ENCODE assay signal across 8 mouse cellular contexts in the genomic region with DNA sequence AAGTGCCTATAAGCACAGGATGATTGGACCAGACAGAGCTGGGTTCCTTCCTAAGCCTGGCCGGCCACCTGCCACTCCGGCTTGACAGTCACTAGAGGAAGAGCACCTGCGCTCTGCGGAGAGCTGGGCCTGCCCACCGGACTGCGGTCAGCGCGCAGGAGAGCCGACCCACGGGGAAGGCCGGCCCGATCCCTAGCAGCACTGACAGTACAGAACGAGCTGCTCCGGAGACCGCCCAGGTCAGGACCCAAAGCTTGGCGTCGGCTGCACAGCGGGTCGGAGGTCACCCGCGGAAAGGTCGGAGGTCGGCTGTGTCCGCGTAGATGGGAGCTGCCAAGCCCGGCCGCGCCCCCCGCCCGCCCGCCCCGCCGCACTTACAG. TPM values are rescaled to one million over a fixed set of nuclear protein-coding genes. Genes with fewer than 3 reads are reported as not detected.
A peak's percentile ranks its signal among the peaks of the same experiment; 100 is the strongest.
DNase-seq lines count a peak whose midpoint lies in the region; ATAC-seq and TF ChIP-seq lines count a peak whose summit lies in the region.

No protein-coding gene starts in this region.

- peak overlapping the region; percentile 87 for H3K9ac ChIP-seq in forebrain, embryonic 13.5 days
- peak overlapping the region; percentile 68 for H3K9ac ChIP-seq in hindbrain, embryonic 15.5 days
- H3K9ac ChIP-seq in liver, embryonic 11.5 days (ENCODE audit: low read depth, low read length), result peak overlapping the region; percentile 78
- H3K9ac ChIP-seq in midbrain, embryonic 15.5 days, result peak overlapping the region; percentile 72
- peak overlapping the region; percentile 84 for H3K9ac ChIP-seq in stomach, postnatal 0 days (ENCODE audit: low read length)

- peak; percentile 44 for DNase-seq in layer of hippocampus, adult 11-12 months (ENCODE audit: low spot score)
- no peak for DNase-seq in layer of hippocampus, adult 8-10 months (ENCODE audit: low spot score in 2 of 2)
- DNase-seq in cerebellum, adult 11 months, result peak; percentile 48
- no peak for DNase-seq in liver, embryonic 11.5 days (ENCODE audit: low spot score)
- peak; percentile 54 for DNase-seq in stomach, postnatal 0 days (ENCODE audit: low spot score)

- H3K4me3 ChIP-seq in forebrain, embryonic 13.5 days, result peak overlapping the region; percentile 92
- peak overlapping the region; percentile 70 for H3K4me3 ChIP-seq in hindbrain, embryonic 15.5 days
- peak overlapping the region; percentile 88 for H3K4me3 ChIP-seq in liver, embryonic 11.5 days (ENCODE audit: low read depth, low read length)
- peak overlapping the region; percentile 79 for H3K4me3 ChIP-seq in midbrain, embryonic 15.5 days
- H3K4me3 ChIP-seq in stomach, postnatal 0 days (ENCODE audit: low read depth, low read length), result peak overlapping the region; percentile 76

- under 1% methylated on average over 25 of the region's 33 CpGs for WGBS in forebrain, embryonic 13.5 days
- under 1% methylated on average over 30 of the region's 33 CpGs for WGBS in hindbrain, embryonic 15.5 days
- WGBS in liver, embryonic 11.5 days, result under 1% methylated on average over 33 of the region's 33 CpGs
- 0% methylated on average over 33 of the region's 33 CpGs for WGBS in midbrain, embryonic 15.5 days
- under 1% methylated on average over 30 of the region's 33 CpGs for WGBS in stomach, postnatal 0 days

- H3K9me3 ChIP-seq in forebrain, embryonic 13.5 days (replicated peaks), result no peaks in the 10 kb centered on the region
- no peaks in the 10 kb centered on the region for H3K9me3 ChIP-seq in hindbrain, embryonic 15.5 days
- no peaks in the 10 kb centered on the region for H3K9me3 ChIP-seq in liver, embryonic 11.5 days (ENCODE audit: control insufficient read depth, low read length)
- H3K9me3 ChIP-seq in midbrain, embryonic 15.5 days, result no peaks in the 10 kb centered on the region
- no peaks in the 10 kb centered on the region for H3K9me3 ChIP-seq in stomach, postnatal 0 days (ENCODE audit: control insufficient read depth, low read length)

- TF ChIP-seq EP300 in stomach, postnatal 0 days (optimal IDR thresholded peaks at IDR 0.05), result no peak

- peak overlapping the region; percentile 93 for H3K4me2 ChIP-seq in forebrain, embryonic 13.5 days
- H3K4me2 ChIP-seq in hindbrain, embryonic 15.5 days, result peak overlapping the region; percentile 86
- H3K4me2 ChIP-seq in liver, embryonic 11.5 days, result peak overlapping the region; percentile 90
- H3K4me2 ChIP-seq in midbrain, embryonic 15.5 days, result peak overlapping the region; percentile 86
- peak overlapping the region; percentile 90 for H3K4me2 ChIP-seq in stomach, postnatal 0 days (replicated peaks; ENCODE audit: low read depth)

- ATAC-seq in forebrain, embryonic 13.5 days, result peak; percentile 56
- ATAC-seq in hindbrain, embryonic 15.5 days (ENCODE audit: low FRiP score, low read depth), result peak; percentile 71
- peak; percentile 60 for ATAC-seq in liver, embryonic 11.5 days (replicated peaks; ENCODE audit: low FRiP score)
- ATAC-seq in midbrain, embryonic 15.5 days (replicated peaks), result peak; percentile 72
- ATAC-seq in stomach, postnatal 0 days (ENCODE audit: low FRiP score, low TSS enrichment), result peak; percentile 36

- no peaks in the 10 kb centered on the region for H3K27me3 ChIP-seq in forebrain, embryonic 13.5 days
- no peaks in the 10 kb centered on the region for H3K27me3 ChIP-seq in hindbrain, embryonic 15.5 days
- H3K27me3 ChIP-seq in liver, embryonic 11.5 days (replicated peaks; ENCODE audit: control insufficient read depth, insufficient read depth, low read length), result no peaks in the 10 kb centered on the region
- H3K27me3 ChIP-seq in midbrain, embryonic 15.5 days (replicated peaks), result no peaks in the 10 kb centered on the region
- H3K27me3 ChIP-seq in stomach, postnatal 0 days (ENCODE audit: control insufficient read depth, insufficient read depth, low read length), result no peaks in the 10 kb centered on the region

- H3K27ac ChIP-seq in forebrain, embryonic 13.5 days, result no peak overlapping the region
- peak overlapping the region; percentile 90 for H3K27ac ChIP-seq in hindbrain, embryonic 15.5 days (replicated peaks)
- H3K27ac ChIP-seq in liver, embryonic 11.5 days (ENCODE audit: low read depth, low read length), result peak overlapping the region; percentile 74; the same call in 1 of the 2 replicates
- H3K27ac ChIP-seq in midbrain, embryonic 15.5 days, result peak overlapping the region; percentile 89
- H3K27ac ChIP-seq in stomach, postnatal 0 days (replicated peaks), result peak overlapping the region; percentile 82

- peaks cover 20% of the 10 kb centered on the region for H3K4me1 ChIP-seq in forebrain, embryonic 13.5 days
- peaks cover 19% of the 10 kb centered on the region for H3K4me1 ChIP-seq in hindbrain, embryonic 15.5 days (replicated peaks)
- H3K4me1 ChIP-seq in liver, embryonic 11.5 days (replicated peaks; ENCODE audit: control insufficient read depth, insufficient read depth, low read length), result peaks cover 6% of the 10 kb centered on the region
- H3K4me1 ChIP-seq in midbrain, embryonic 15.5 days, result peaks cover 27% of the 10 kb centered on the region
- peaks cover 2% of the 10 kb centered on the region; the same call in 1 of the 2 replicates for H3K4me1 ChIP-seq in stomach, postnatal 0 days (replicated peaks; ENCODE audit: control insufficient read depth, insufficient read depth)

- no peak for TF ChIP-seq CTCF in stomach, postnatal 0 days (IDR thresholded peaks at IDR 0.05; ENCODE audit: low read depth)

- 0 out of 2 replicates have a peak, but pooled peaks cover 2% of the 10 kb centered on the region for H3K36me3 ChIP-seq in forebrain, embryonic 13.5 days (ENCODE audit: poor library complexity, severe bottlenecking)
- H3K36me3 ChIP-seq in hindbrain, embryonic 15.5 days, result no peaks in the 10 kb centered on the region
- H3K36me3 ChIP-seq in liver, embryonic 11.5 days (ENCODE audit: control insufficient read depth, insufficient read depth, low read length), result no peaks in the 10 kb centered on the region
- H3K36me3 ChIP-seq in midbrain, embryonic 15.5 days (replicated peaks), result no peaks in the 10 kb centered on the region
- no peaks in the 10 kb centered on the region for H3K36me3 ChIP-seq in stomach, postnatal 0 days (ENCODE audit: control insufficient read depth, insufficient read depth, low read length)

RNA-seq across cellular contexts. Expression of gene Trappc10, which starts 0.4 kb away (rescaled TPM):
- total RNA-seq in layer of hippocampus, adult 8-10 months (2022), result 10 to 100 TPM; 74.1 to 95.5 (median 86.6) TPM
- polyA plus RNA-seq in forebrain, embryonic 13.5 days (2015; fragmentation: Nextera tagmentation; extraction: Ambion mirVana), result 16.8 and 18.9 TPM in 2 replicates
- 27.5 and 29.4 TPM in 2 replicates for polyA plus RNA-seq in hindbrain, embryonic 15.5 days (2015; fragmentation: Nextera tagmentation; extraction: Ambion mirVana)
- 13.3 and 14.3 TPM in 2 replicates for polyA plus RNA-seq in liver, embryonic 11.5 days (2014; fragmentation: Nextera tagmentation; extraction: Ambion mirVana)
- polyA plus RNA-seq in midbrain, embryonic 15.5 days (2015; fragmentation: Nextera tagmentation; extraction: Ambion mirVana), result 27.2 and 29.2 TPM in 2 replicates
- polyA plus RNA-seq in stomach, postnatal 0 days (2015; fragmentation: Nextera tagmentation; extraction: Ambion mirVana), result 14.7 and 17.8 TPM in 2 replicates

RNA-seq across cellular contexts. Expression of gene Pwp2, which starts 59.1 kb away (rescaled TPM):
- 10 to 100 TPM; 19.6 to 22.1 (median 20.3) TPM for total RNA-seq in layer of hippocampus, adult 8-10 months (2022)
- polyA plus RNA-seq in forebrain, embryonic 13.5 days (2015; fragmentation: Nextera tagmentation; extraction: Ambion mirVana), result 19.1 and 23.0 TPM in 2 replicates
- 16.6 and 16.8 TPM in 2 replicates for polyA plus RNA-seq in hindbrain, embryonic 15.5 days (2015; fragmentation: Nextera tagmentation; extraction: Ambion mirVana)
- polyA plus RNA-seq in liver, embryonic 11.5 days (2014; fragmentation: Nextera tagmentation; extraction: Ambion mirVana), result 30.8 and 35.0 TPM in 2 replicates
- polyA plus RNA-seq in midbrain, embryonic 15.5 days (2015; fragmentation: Nextera tagmentation; extraction: Ambion mirVana), result 18.1 and 18.4 TPM in 2 replicates
- polyA plus RNA-seq in stomach, postnatal 0 days (2015; fragmentation: Nextera tagmentation; extraction: Ambion mirVana), result 6.2 and 7.1 TPM in 2 replicates

Comparison
In these comparisons a context has a peak if more than half of its experiments do, and no peak if none do; other contexts are left out.
1. DNase-seq: peak in layer of hippocampus, adult 11-12 months (single experiment), cerebellum, adult 11 months (single experiment) and stomach, postnatal 0 days (single experiment); none in layer of hippocampus, adult 8-10 months (0 of 2) and liver, embryonic 11.5 days (single experiment).
2. Peak in every context shown above with its lines, with median percentiles within 50 percentile points of each other: ATAC-seq, H3K4me2 ChIP-seq, H3K4me3 ChIP-seq and H3K9ac ChIP-seq.